Mouse (Mus musculus): ENCODE data around the gene Fbxw5.

DNA sequence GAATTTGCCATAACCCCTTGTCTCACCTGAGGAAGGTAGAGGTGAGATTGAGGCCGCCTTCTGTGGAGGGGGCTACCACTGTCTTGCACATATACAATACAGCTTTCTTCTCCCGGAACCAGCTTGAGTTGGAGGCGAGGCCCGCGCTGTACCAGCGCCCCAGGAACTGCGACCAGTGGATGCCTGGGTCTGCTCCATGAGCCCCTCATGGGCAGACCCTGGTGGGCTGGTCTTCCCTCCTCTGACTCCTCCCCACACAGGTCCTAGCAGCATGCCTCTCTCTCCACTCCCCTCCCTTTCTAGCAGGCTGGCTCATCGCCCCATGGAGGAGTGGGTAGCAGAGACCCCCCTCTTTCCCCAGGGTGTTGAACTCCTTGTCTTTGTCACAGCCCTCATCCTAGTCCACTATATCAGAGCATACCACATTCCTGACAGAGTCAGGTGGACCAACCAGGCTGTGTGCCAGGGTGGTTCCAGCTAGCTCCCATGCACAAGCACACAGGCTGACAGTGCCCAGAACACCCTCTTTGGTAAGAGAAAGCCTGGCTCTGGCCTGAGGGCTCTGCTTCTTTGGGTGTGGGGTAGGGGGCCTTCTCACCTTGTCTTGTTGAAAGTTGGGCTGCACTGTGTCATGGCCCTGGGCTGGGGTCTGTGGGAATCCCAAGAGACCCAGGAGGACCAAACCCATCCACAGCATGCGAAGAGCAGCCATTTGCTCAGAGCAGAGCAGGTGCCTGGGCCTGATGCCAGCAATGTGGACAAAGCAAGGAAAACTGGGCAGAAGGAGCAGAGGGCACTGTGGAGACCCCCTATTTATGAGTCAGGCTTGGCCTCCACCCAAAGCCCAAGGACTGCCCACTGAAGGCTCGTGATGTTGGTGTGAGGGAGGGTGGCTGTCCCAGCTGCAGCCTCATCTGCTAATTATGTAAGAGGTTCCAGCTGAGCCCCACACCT is 31.3 kb upstream of the Fbxw5 start:
- TF ChIP-seq POLR2A (IDR thresholded peaks at IDR 0.05; ENCODE audit: borderline replicate concordance, extremely low read depth, insufficient read depth, insufficient read length, poor library complexity, severe bottlenecking): no peak
- TF ChIP-seq CTCF (IDR thresholded peaks at IDR 0.05; ENCODE audit: borderline replicate concordance, extremely low read depth, insufficient read depth, insufficient read length): no peak

Measured in brain, embryonic 14.5 days (tissue).